Mouse (Mus musculus): ENCODE measurements around the gene Zswim5. TPM values are rescaled to one million over a fixed set of nuclear protein-coding genes. Genes with fewer than 3 reads are reported as not detected.

Zswim5 gene
- 4.8 TPM for polyA plus RNA-seq (2014; fragmentation: Illumina TruSeq; extraction: RNeasy Lipid Tissue Mini Kit (QIAGEN cat#74804); ENCODE audit: low read depth, low replicate concordance)

GRCm38 (mm10) chr4:116876995-116877728, at the start of gene Zswim5:
Gene Zswim5 (plus strand): TSS chr4:116877376.

GRCm38 (mm10) chr4:116993672-116994621, 116.8 kb downstream of the Zswim5 start, which contains the start of gene Urod:
Gene Urod (minus strand): TSS chr4:116994413.

GRCm38 (mm10) chr4:116995131-116995797, 118.1 kb downstream of the Zswim5 start, which contains the start of gene Hectd3:
Gene Hectd3 (plus strand): TSS chr4:116995317.

GRCm38 (mm10) chr4:117019206-117020134, 142.3 kb downstream of the Zswim5 start, which contains the start of gene Eif2b3:
Gene Eif2b3 (plus strand): TSS chr4:117019402.

Other genes with a start within 250 kb of the Zswim5 start
- gene Nasp, start 249.4 kb upstream of the Zswim5 start, polyA plus RNA-seq (2014; fragmentation: Illumina TruSeq; extraction: RNeasy Lipid Tissue Mini Kit (QIAGEN cat#74804); ENCODE audit: low read depth, low replicate concordance), result 58.1 TPM
- gene Akr1a1, start 225.7 kb upstream of the Zswim5 start, polyA plus RNA-seq (2014; fragmentation: Illumina TruSeq; extraction: RNeasy Lipid Tissue Mini Kit (QIAGEN cat#74804); ENCODE audit: low read depth, low replicate concordance), result 2,483 TPM
- 4,968 TPM for gene Prdx1, start 191.8 kb upstream of the Zswim5 start, polyA plus RNA-seq (2014; fragmentation: Illumina TruSeq; extraction: RNeasy Lipid Tissue Mini Kit (QIAGEN cat#74804); ENCODE audit: low read depth, low replicate concordance)
- 43.6 TPM for gene Mmachc, start 169.0 kb upstream of the Zswim5 start, polyA plus RNA-seq (2014; fragmentation: Illumina TruSeq; extraction: RNeasy Lipid Tissue Mini Kit (QIAGEN cat#74804); ENCODE audit: low read depth, low replicate concordance)
- 13.3 TPM for gene Ccdc163, start 168.9 kb upstream of the Zswim5 start, polyA plus RNA-seq (2014; fragmentation: Illumina TruSeq; extraction: RNeasy Lipid Tissue Mini Kit (QIAGEN cat#74804); ENCODE audit: low read depth, low replicate concordance)
- gene Tesk2, start 156.4 kb upstream of the Zswim5 start, polyA plus RNA-seq (2014; fragmentation: Illumina TruSeq; extraction: RNeasy Lipid Tissue Mini Kit (QIAGEN cat#74804); ENCODE audit: low read depth, low replicate concordance), result 7.6 TPM
- gene Toe1, start 69.7 kb upstream of the Zswim5 start, polyA plus RNA-seq (2014; fragmentation: Illumina TruSeq; extraction: RNeasy Lipid Tissue Mini Kit (QIAGEN cat#74804); ENCODE audit: low read depth, low replicate concordance), result 4.4 TPM
- 0.61 TPM for gene Mutyh, start 69.7 kb upstream of the Zswim5 start, polyA plus RNA-seq (2014; fragmentation: Illumina TruSeq; extraction: RNeasy Lipid Tissue Mini Kit (QIAGEN cat#74804); ENCODE audit: low read depth, low replicate concordance)
- gene Hpdl, start 55.7 kb upstream of the Zswim5 start, polyA plus RNA-seq (2014; fragmentation: Illumina TruSeq; extraction: RNeasy Lipid Tissue Mini Kit (QIAGEN cat#74804); ENCODE audit: low read depth, low replicate concordance), result not detected
- 8.9 TPM for gene Urod, start 117.0 kb downstream of the Zswim5 start, polyA plus RNA-seq (2014; fragmentation: Illumina TruSeq; extraction: RNeasy Lipid Tissue Mini Kit (QIAGEN cat#74804); ENCODE audit: low read depth, low replicate concordance)
- gene Hectd3, start 117.9 kb downstream of the Zswim5 start, polyA plus RNA-seq (2014; fragmentation: Illumina TruSeq; extraction: RNeasy Lipid Tissue Mini Kit (QIAGEN cat#74804); ENCODE audit: low read depth, low replicate concordance), result 8.0 TPM
- gene Eif2b3, start 142.0 kb downstream of the Zswim5 start, polyA plus RNA-seq (2014; fragmentation: Illumina TruSeq; extraction: RNeasy Lipid Tissue Mini Kit (QIAGEN cat#74804); ENCODE audit: low read depth, low replicate concordance), result 26.6 TPM
- gene Ptch2, start 218.7 kb downstream of the Zswim5 start, polyA plus RNA-seq (2014; fragmentation: Illumina TruSeq; extraction: RNeasy Lipid Tissue Mini Kit (QIAGEN cat#74804); ENCODE audit: low read depth, low replicate concordance), result not detected
- 0.73 TPM for gene Btbd19, start 248.3 kb downstream of the Zswim5 start, polyA plus RNA-seq (2014; fragmentation: Illumina TruSeq; extraction: RNeasy Lipid Tissue Mini Kit (QIAGEN cat#74804); ENCODE audit: low read depth, low replicate concordance)
- not detected for gene Tctex1d4, start 249.4 kb downstream of the Zswim5 start, polyA plus RNA-seq (2014; fragmentation: Illumina TruSeq; extraction: RNeasy Lipid Tissue Mini Kit (QIAGEN cat#74804); ENCODE audit: low read depth, low replicate concordance)

Measured in kidney, adult 10 weeks (tissue).